Mouse (Mus musculus): ENCODE results near the gene Trappc12. TPM values are rescaled to one million over a fixed set of nuclear protein-coding genes. Genes with fewer than 3 reads are reported as not detected.

The Trappc12 gene
- 10 to 100 TPM; 38.5 to 39.1 TPM for total RNA-seq (2023)

DNA sequence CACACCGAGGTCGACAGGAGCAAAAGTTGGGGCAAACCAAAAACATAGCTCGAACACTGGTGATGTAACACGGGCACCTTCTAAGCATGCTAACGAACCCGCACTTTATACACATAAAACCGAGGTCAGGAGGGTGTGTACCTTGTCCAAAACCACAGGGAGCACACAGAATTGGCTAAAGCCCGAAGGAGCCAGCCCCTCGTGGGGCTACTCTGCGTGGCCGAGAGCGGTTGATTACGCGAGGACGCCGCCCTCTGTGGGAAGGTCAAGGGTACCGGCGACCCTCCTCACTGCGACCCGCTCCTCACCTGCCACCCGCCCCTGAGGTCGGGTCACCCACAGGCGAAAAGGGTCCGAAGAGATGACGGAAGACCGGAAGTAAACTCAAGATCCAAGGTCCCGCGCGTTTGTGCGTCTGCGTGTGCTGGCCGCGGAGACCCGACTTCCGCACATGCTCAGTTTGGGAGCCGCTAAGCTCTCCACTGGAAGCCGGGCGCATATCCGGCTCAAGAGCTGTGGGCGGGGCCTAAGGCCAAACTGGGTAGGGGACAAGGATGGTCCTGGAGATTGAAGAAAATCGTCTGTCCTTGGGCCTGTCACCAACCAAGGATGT lies at the start of gene Trappc12:
Gene Trappc12 (minus strand): TSS at position 452 of the 613 bp plus-strand sequence.

DNA sequence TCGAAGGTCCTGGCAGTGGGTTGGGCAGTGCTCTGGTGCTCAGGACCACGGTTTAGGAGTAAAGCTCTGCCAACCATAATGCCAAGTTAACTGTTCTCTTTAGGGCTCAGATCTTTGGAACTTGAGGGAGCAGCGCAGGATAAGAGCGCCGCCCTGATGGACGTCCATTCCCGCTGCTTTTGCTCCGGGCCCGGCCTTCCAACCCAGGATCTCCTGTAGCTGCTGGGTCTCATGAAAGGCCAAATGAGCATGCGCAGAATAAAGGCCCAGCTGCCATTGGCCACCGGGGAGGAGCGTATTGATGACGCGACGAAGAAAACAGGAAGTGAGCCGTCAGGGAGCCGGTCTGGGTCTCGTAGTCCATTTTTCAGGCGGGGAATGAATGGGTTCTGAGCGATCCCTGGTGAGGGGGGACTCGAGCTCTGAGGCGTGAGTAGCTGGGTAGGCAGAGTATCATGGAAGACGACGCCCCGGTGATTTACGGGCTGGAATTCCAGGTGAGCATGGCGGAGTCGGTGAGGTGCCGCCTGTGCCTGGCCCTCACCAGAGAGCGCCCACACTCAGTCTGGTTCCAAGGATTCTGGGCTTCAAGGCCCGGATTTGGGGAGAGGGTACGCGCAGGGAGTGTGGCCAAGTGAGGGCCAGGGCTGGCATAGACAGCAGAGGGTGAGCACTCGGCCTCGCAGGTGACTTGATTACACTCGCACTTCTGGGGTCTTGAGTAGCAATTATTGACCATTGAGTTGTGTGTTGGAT lies 1.4 kb upstream of the Trappc12 start, which contains the start of gene Eipr1:
Gene Eipr1 (plus strand): TSS at position 296 of the 756 bp plus-strand sequence.

DNA sequence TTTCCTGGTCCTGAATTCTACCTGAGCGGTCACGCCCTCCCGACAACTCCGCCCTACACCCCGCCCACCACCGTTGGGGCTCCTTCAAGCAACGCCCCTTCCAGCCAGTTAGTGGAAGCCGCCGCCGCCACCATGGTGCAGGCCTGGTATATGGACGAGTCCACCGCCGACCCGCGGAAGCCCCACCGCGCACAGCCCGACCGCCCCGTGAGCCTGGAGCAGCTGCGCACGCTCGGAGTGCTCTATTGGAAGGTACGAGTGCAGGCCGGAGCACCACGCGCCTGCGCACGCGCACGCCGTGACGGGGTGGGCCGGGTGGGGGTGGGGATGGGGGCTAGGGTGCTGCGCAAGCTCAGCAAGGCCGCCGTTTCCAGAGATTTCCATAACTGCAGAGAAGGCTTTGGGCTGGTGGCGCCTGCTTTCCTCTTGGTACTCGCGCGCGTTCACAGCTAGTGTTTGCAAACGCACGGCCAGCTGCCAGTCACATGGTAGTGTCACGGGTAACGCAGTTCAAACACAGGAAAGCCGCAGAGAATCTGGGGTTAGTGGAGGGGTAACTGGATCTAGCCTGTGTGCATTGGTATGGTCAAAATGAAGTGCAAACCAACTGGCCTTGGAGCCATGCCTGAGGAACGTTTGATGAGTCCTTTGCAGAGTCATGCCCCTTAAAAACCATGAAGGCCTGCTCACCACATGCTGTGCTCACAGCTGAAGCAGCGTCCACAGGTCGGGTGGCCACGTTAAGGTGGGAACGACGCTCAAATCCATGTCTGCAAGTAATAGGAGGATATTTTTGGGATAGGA lies 74.9 kb downstream of the Trappc12 start, which contains the start of gene Adi1:
Gene Adi1 (plus strand): TSS at position 111 of the 804 bp plus-strand sequence.

DNA sequence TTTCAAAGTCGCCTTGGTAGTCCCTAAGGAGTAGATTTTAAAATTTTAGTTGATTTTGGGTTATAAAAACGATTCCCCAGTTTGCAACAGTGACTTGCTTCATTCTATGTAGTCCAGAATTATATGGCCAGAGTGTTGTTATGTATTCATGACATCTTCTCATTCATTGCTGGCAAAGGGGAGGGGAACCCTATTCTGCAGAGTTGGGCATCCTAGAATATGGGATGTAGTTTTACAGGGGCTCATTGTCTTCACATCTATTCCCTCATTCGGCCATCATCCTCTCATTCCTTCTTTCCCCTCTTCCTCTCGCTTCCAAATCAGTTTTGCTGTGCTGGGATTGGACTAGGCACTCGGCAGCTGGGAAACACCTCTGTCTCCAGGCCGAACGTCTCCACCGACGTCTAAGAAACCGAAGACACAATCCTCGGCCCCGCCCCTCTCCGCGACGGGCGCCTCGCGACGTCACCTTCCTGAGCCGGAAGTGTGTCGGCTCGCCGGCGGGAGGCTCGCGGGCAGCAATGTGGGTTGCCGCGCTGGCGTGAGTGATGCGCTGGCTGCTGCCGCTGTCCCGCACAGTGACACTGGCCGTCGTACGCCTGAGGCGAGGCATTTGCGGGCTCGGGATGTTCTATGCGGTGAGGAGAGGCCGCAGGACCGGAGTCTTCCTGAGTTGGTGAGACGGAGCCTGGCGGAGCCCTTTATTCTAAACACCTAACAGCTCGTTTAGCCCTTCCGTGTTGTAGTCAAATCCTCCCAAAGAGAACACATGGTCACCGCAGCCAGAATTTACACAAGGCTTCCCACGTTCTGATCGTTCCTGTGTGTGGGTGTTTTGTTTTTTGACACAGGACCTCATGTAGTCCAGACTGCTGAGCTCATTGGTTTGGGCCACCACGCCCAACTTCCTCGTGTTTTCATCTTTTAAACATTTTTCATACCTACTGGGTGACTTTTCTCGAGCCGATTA lies 100.8 kb downstream of the Trappc12 start, which contains the start of gene Rnaseh1:
Gene Rnaseh1 (plus strand): TSS at position 462 of the 970 bp plus-strand sequence.

Other genes starting within 250 kb of the Trappc12 start
- gene Dcdc2c, start 198.1 kb downstream of the Trappc12 start, total RNA-seq (2023) = under 1 TPM; 0.34 to 0.36 TPM
- not detected for gene Allc, start 167.9 kb downstream of the Trappc12 start, total RNA-seq (2023)
- under 1 TPM in 1 of 2 experiments, not detected in 1; 0.45 TPM for gene Colec11, start 127.1 kb downstream of the Trappc12 start, total RNA-seq (2023)
- gene Rps7, start 114.5 kb downstream of the Trappc12 start, total RNA-seq (2023) = 100 to 1,000 TPM; 515 to 595 TPM
- gene Rnaseh1, start 100.9 kb downstream of the Trappc12 start, total RNA-seq (2023) = 10 to 100 TPM; 16.8 to 19.8 TPM
- 10 to 100 TPM; 16.5 to 17.7 TPM for gene Adi1, start 75.2 kb downstream of the Trappc12 start, total RNA-seq (2023)
- gene Eipr1, start 1.3 kb upstream of the Trappc12 start, total RNA-seq (2023) = 10 to 100 TPM; 20.8 to 37.2 TPM